Mouse (Mus musculus): ENCODE measurements at regions not wholly inside any gene's neighbourhood (a gene's known extent, or its start where the extent isn't known, plus 50 kb on each side); places are given as distances from the start of the nearest gene placed in this dataset.
"Not testable (repeated sequence)": the region's sequence is repeated elsewhere in the genome, so short reads cannot be mapped to it uniquely, and the experiment has no call there.

GRCm38 (mm10) chr14:87215099-87215498 lies 74.1 kb upstream of the Diaph3 start:
- DNase-seq (ENCODE audit: low spot score) = peak; percentile 83

- no peak for DNase-seq (ENCODE audit: low spot score)
Measured at GRCm38 (mm10) chr14:87217042-87217441, 76.0 kb upstream of the Diaph3 start.

GRCm38 (mm10) chr14:87219975-87220374 lies 78.9 kb upstream of the Diaph3 start:
- no peak for DNase-seq (ENCODE audit: low spot score)

- no peak for DNase-seq (ENCODE audit: low spot score)
Measured at GRCm38 (mm10) chr14:87224870-87225269, 83.8 kb upstream of the Diaph3 start.

- DNase-seq (ENCODE audit: low spot score) = no peak
Measured at GRCm38 (mm10) chr14:87249258-87249657, 108.2 kb upstream of the Diaph3 start.

- DNase-seq (ENCODE audit: low spot score) = no peak
Measured at GRCm38 (mm10) chr14:87255484-87256208, 114.6 kb upstream of the Diaph3 start.

GRCm38 (mm10) chr14:87261726-87262125 lies 120.7 kb upstream of the Diaph3 start:
- no peak for DNase-seq (ENCODE audit: low spot score)

GRCm38 (mm10) chr14:87264826-87265225 lies 123.8 kb upstream of the Diaph3 start:
- DNase-seq (ENCODE audit: low spot score) = no peak

- no peak for DNase-seq (ENCODE audit: low spot score)
Measured at GRCm38 (mm10) chr14:87266309-87266708, 125.3 kb upstream of the Diaph3 start.

GRCm38 (mm10) chr14:87289266-87289665 lies 127.2 kb upstream of the Tdrd3 start:
- DNase-seq (ENCODE audit: low spot score) = not testable (repeated sequence)

- no peak for DNase-seq (ENCODE audit: low spot score)
Measured at GRCm38 (mm10) chr14:87289708-87290243, 126.7 kb upstream of the Tdrd3 start.

GRCm38 (mm10) chr14:87295206-87295605 lies 121.2 kb upstream of the Tdrd3 start:
- no peak for DNase-seq (ENCODE audit: low spot score)

- DNase-seq (ENCODE audit: low spot score) = peak; percentile 52
Measured at GRCm38 (mm10) chr14:87297160-87297559, 119.3 kb upstream of the Tdrd3 start.

GRCm38 (mm10) chr14:87300838-87301237 lies 115.6 kb upstream of the Tdrd3 start:
- no peak for DNase-seq (ENCODE audit: low spot score)

- no peak for DNase-seq (ENCODE audit: low spot score)
Measured at GRCm38 (mm10) chr14:87301564-87301963, 114.9 kb upstream of the Tdrd3 start.

GRCm38 (mm10) chr14:87305481-87305880 lies 111.0 kb upstream of the Tdrd3 start:
- DNase-seq (ENCODE audit: low spot score) = no peak

GRCm38 (mm10) chr14:87306011-87306410 lies 110.4 kb upstream of the Tdrd3 start:
- DNase-seq (ENCODE audit: low spot score) = no peak

GRCm38 (mm10) chr14:87308016-87308415 lies 108.4 kb upstream of the Tdrd3 start:
- peak; percentile 39 for DNase-seq (ENCODE audit: low spot score)

- no peak for DNase-seq (ENCODE audit: low spot score)
Measured at GRCm38 (mm10) chr14:87312318-87312717, 104.1 kb upstream of the Tdrd3 start.

GRCm38 (mm10) chr14:87314999-87315732 lies 101.3 kb upstream of the Tdrd3 start:
- peak; percentile 81 for DNase-seq (ENCODE audit: low spot score)

GRCm38 (mm10) chr14:87327841-87328240 lies 88.6 kb upstream of the Tdrd3 start:
- DNase-seq (ENCODE audit: low spot score) = peak; percentile 25

GRCm38 (mm10) chr14:87337950-87338526 lies 78.4 kb upstream of the Tdrd3 start:
- no peak for DNase-seq (ENCODE audit: low spot score)

GRCm38 (mm10) chr14:87344540-87344939 lies 71.9 kb upstream of the Tdrd3 start:
- no peak for DNase-seq (ENCODE audit: low spot score)

All from embryo, embryonic 10 days (tissue).